Mouse (Mus musculus) frontal cortex, postnatal 10 days (tissue): ENCODE results near the gene Crmp1.

Experiments
- DNase-seq, 2 experiments: peaks; one replicate each; pipeline ENCODE4 v3.0.0; 2022; ENCODE audit warnings: low spot score in 2 of 2, mixed read lengths in 1 of 2

The Crmp1 gene

DNA sequence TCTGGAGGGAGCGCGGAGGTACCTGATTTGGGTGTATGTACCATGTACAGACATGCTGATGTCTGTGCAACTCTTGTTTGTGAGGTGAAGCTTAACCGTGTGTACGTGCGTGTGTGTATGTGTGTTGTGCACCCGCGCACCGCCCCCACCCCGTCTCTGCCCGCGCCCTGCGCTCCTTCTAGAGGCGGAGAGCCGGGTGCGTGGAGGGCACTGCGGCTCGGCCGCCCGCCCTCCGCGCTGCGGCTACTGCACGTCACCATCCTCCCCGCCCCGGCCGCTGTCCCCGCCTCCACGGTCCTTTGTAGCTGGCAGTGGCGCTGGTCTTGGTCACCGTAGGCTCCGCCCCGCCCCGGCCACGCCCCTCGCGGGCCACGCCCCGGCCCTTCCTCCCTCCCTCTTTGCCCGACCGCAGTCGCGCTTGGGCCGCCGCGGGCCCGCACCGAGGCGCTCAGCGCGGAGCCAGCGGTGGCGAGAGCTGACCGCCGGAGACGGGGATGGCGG is at the start of gene Crmp1:
Gene Crmp1 (plus strand): TSS at position 290 of the 501 bp plus-strand sequence.
- DNase-seq = peak; percentile 83 to 85

DNA sequence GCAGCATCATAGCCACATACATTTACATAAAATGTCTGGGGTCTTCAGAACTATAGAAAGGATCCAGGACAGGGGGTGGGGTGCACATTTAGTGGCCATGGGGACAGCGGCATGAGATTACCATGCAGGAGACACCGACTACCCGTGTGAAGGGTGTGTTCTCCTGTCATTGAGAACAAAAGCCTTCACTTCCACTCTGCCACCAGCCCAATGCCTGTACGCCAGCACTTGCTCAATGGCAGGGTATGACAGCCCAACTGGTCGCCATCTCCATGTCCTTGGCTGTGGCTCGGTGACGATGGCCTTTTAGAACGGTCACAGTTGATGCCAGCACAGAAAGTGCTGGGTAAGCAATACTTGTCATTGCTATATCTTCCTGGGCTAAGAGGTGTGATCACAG is 45.5 kb upstream of the Crmp1 start:
- DNase-seq = no peak

DNA sequence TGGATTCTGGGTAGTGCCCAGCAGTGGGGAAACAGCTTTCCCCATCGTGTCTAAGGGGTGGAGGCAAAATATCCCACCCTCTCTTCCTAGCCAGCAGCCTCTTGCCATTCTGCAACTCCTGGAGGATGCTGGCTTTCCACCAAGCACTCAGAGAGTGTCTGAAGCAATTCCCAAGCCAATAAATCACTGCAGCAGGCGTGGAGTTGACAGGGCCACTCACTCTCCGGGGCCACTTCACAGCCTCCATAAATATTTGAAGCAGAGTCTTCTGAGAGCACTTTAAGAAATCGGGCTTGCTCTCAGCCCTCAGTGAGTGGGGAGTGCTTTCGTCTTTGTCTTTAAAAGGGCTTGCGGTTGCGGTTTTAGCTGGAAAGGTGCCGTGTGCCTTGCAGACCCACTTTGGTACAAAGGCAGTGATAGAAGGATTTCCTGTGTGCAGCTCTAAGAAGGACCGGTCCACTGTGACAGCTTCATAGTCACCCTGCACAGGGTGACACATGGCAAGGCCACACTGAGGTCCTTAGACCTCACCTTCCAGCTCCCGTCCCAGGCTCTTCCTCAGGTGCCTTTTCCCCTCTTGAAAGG is 45.0 kb upstream of the Crmp1 start:
- DNase-seq = no peak

DNA sequence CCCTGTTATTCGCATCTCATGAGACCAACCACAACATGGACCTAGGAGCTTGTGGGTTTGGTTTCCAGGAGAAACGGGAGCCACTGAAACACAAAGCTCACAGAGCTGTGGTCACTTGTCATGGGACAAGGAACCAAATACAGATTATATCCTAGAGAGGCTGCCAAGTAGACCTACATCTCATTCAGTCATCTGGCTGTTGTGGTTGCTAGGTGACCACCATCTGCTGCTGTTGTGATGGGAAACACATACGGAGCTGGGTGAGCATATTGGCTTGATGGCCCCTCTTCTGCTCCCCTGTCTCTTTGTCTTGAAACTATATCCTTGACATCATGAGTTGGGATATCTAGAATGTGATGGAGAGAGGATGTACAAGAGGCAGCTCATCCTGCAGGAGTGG is 44.3 kb upstream of the Crmp1 start:
- no peak for DNase-seq

DNA sequence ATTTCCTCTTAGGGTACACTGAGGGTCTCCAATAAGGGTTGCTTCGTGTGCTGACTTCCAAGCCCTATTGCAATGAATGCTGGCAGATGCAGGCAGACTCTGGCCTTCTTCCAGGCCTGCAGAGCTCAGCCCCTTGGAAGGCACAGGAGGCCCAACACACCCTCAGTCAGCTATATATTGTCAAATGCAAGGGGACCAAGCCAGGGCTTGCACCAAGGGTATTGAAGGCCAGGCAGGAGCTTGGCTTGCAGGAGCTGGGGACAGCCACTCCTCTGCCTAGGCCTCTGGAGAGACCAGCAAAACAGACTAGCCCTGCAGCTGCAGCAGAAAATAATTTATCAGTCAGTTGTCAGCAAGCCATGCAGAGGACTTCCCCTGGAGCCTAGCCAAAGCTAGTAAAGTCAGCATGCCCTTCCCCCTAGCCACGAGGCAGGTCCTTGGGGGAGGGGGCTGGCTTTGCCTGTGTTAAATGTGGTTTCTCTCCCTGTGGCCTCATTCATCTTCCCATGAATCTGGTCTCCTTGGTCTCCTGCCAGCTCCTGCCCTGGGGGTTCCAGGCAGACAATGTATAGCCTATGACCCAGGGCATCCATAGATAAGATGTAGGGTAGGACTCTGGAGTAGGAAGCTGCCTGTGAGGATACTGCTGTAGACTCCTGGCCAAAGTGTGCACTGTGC is 43.6 kb upstream of the Crmp1 start:
- no peak for DNase-seq

DNA sequence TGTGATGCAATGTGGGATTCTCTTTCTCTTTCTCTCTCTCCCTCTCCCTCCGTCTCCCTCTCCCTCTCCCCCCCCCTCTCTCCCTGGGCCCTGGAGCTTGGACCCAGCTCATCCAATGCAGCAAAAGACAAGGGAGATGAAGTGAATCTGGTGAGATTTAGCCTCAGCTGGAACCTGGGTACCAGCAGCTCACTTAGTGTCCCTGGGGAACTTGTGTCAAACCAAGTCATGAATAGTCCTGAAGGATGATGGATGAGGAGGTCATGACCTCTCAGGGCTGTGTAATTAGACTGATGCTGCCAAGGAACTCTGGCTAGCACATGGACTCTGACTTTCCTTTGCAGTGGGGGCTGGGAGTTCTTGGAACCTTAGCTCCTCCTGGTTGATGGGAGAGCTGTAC is 39.5 kb upstream of the Crmp1 start:
- DNase-seq = no peak

DNA sequence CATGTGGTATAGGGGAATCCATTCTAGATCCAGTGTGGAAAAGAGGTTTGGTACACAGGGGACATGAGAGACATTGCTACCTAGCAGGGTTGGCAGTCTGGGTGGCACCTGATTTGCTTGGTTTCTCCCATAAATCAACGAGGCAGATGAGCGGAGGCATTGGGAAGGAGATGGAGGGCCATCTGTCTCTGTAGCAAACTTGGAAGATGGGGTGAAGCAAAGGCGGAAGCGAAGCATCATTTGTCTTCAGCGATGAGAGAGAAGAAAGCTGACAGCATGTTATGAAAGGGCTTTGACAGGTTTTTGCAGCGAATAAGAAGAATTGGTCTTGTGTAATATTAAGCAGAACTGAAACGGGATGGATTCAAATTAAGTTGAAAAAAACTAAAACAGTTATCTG is 36.9 kb upstream of the Crmp1 start:
- DNase-seq = no peak

DNA sequence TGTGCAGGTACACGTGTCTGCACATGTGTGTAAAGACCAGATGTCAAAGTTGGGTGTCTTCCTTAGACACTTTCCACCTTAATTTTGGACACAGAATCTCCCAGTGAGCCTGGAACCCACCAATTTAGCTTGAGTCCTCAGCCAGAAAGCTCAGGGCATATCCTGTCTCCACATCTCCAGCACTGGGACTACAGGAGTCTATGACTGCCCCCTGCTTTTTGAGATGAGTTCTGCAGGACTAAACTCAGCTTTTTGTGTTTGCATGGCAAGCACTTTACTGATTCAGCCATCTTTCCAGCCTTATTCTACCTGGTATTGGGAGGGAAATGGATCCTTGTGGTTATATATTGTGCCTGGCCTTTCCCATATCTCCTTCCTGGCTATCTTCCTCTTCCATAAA is 36.3 kb upstream of the Crmp1 start:
- DNase-seq = no peak

DNA sequence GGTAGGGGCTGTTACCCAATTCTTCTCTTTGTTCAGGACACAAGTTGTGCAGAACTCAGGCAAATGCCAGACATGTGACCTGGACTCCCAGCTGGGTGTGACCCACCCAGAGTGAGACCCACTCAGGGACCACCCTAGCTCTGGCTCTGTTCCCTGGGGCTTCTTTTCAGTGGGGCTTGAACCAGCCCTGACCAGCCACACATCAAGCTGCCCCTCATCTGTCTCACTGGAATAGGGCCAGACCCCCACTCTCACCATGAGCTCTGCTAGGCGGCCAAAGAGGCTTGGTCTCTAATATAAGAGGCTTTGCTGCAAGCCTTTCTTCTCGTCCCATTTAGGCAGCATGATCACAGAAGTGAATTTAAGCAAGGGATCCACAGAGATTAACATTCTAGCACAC is 35.4 kb upstream of the Crmp1 start:
- no peak for DNase-seq

DNA sequence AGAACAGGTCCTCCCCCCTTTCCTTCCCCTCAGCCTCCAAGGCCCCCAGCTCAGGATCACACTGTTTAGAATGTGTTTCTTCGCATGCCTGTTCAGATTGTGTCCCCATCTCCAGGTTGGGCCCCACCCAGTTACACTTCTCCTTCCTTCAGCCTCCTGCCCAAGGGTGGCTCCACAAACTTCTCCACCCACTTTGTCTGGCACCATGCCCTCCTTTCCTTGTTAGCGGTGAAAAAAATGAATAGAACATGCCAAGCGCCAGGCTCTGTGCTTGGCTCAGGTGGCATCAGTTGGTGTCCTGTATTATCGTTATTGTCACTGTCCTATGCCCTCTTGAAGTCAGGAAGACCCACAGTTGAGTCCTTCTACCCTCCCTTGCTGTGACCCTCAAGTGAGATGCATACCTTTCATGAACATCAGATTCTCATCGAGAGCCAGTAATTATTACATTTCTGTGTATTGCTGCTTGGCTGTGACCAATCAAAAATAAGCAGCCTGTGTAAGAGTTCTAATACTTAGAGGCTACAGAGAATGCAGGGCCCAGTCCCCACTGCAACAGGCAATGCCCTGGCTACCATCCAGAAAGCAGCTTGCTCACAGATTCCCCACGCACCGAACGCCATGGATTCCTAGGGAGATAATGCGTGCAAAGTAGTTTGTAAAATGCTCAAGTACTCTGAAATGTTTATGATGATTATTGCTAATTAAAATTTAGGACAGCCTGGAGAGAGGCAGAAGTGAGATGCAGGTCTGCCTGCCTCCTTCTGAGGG is 28.6 kb upstream of the Crmp1 start:
- no peak for DNase-seq

DNA sequence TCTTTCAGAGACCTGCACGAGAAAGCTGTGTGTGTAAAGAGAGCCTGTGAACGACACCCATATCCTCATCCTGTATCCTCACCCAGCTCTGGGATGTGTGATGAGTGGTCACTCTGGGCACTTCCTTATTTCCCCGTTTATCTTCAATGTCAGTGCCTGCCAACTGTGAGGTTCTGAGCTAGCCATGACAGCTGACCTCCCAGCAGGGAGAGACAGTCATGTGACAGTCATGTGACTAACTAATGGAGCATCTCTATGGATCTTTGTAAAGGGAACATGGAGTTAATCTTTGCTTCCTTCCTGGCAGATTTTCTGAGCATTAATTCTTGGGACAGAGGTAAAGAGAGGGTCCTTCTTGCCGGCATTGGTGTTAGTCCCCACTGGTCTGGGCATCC is 28.0 kb upstream of the Crmp1 start:
- no peak for DNase-seq

DNA sequence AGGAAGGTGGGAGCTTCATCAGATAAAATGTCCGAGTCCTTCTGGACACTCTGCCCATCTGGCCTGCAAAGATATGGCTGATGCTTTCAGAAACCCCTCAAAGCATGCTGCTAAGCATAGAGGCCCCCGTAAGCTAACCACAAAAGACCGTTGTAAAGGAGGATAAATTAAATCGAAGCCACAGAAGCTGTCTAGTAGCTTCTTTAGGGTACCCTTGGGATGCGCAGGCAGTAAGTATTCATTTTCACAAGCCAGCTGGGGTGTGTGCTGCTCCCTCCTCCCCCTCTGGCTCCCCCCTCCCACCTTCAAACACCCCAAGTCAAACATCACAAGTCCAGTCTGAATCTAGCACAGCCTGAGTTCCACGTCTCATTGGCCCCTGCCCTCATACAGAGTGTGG is 27.1 kb upstream of the Crmp1 start:
- no peak for DNase-seq

DNA sequence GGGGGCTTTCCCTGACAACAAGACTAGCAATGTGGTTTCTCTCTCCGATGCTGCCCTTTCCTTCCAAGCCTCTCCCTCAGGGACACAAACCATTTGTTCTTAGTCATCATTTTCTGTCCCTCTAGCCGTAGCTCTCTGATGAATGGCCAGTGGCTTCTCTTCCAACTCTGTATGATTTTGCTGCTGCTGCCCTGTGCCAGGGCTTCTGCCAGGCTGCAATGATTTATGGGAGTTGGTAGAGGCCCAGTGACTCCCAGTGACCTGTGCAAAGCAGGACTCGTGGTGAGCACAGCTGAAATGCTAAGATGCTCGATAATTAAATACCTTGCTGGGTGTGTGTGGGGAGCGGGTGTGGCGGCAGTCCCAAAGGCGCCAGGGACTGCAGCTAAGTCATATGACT is 26.5 kb upstream of the Crmp1 start:
- no peak for DNase-seq

DNA sequence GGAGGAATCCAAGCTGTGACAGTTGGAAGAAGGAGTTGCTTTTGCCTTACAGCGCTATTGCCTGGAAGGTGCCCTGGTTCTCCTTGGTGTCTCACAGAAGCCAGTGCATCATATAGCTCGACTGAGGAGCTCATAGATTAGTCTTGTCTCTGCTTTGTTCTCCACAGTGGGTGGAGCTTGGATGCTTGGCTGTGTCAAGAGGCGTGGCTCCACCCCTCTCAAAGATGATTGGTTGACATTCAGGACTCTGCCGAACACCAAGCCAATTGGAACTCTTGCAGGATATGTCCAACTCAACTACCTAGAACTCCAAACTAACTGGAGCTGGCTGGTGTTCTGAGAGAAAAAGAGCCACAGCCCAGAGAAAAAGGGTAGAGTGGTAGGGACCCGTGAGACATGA is 22.1 kb upstream of the Crmp1 start:
- no peak for DNase-seq

DNA sequence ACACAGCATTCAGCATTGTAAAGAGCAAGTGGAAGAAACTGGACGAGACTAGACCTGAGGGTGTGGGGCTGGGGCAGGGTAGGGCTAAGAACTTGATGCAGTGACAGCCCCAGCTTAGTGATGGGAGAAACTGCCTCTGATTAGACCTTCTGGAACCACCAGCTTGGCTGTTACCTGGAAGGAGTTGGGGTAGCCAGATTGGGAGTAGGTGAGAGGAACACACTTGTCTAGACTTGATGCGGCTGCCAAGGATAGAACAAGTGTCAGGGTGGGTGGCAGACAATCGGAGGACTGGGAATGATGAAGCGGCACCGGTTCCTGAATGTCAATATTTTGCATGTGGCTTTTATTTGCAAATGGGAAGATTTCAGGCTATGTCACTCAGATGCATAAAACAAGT is 21.2 kb upstream of the Crmp1 start:
- DNase-seq = no peak

DNA sequence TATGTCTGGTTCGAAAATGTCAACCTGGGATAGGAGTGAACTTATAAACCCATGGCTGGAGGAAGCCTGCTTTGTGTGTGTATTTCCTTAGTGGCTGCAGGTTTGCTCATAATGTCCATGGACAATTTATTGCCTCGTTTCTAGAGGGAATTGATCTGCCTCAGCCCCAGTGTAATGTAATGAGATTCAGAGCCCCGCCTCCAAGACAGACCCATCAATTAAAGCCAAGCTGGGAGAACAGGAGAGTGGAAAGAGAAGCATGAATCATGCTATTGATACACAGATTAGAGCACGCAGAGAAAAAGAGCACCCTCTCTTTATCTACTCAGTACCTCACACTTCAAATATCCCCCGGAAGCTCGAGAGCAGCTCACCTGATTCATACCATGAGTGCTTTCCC is 20.2 kb upstream of the Crmp1 start:
- no peak for DNase-seq

DNA sequence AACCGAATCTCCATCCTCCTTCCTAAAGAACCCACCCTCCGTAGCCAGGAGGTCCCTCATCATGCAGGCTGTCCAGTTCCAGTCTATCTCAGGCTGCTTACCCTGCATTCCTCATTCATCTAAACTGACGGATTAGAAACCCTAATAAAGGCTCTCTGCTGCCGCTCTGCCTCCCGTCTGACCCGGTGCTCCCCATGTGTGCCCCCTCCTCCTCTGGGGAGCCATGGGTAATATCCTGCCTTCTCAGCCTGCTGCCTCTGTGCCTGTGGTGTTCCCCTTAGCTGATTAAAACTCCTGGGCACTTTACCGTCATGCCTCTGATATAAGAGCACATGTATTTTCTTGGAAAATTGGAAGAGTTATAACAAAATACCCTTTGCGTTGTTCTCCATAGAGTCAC is 19.4 kb upstream of the Crmp1 start:
- DNase-seq = no peak

DNA sequence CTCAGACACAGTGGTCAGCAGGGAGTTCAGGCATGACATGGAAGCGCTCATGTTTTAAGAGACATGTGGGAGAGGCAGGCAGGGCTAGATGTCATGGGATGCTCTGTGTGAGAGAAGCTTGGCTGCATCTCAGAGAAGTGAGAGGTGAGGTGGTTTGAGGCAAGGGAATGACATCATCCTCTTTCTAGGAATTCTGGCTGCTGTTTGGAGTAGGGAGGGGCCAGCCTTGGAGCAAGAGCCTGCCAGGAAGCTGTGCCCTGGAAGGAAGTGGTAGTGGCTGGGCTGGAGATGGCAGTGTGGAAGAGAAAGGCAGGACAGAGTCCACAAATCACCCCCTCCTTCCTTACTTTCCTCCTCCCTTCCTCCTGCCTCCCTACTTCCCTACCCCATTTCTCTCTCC is 16.0 kb upstream of the Crmp1 start:
- no peak for DNase-seq

DNA sequence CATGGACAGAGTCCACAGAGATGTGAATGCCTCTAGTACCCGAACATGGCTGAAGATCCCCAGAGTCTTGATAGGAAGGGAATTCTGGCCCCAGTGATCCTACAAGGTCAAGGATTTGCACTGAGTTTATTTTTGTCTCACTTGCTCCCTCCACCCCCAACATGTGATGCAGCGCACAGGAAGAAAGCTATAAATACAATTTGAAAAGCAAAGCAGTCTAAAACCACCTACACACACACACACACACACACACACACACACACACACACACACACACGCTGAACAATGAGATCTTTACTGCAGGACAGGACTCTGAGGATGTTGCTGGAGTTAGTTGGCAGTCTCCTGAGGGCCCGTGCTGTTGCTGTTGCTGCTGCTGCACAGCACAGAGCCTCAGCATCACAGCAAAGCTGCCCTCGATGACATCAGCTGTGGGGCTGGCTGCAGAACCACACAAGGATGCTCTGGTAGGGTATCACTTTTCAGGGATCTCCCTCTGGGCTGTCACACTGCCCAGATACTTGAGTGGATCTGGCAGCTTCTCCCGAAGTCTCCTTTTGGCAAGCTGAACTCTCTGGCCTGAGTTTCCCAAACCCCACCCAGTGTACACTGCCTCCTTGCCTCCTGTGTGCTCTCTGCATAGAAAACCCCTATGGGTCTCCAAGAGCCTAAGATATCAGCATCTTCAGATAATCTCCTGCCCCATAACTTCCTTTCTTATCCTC is 13.6 kb upstream of the Crmp1 start:
- DNase-seq = no peak

DNA sequence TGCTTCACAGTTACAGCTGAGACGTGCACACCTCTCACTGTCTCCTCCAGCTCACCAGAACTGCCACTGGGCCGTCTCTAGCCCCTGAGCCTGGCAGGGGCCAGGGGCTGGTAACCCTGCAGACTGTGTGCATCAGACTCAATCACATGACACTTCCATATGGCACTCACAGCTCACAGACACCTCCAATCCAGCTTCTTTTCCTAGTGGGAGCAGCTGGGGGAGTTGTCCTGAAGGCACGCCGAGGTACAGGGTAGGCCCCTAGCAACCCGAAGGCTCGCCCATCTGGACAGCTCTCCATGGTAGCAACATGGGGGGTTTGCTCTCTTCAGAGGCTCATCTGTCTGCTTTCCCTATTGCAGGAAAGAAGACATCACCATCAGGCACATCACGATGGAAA is 12.8 kb upstream of the Crmp1 start:
- DNase-seq = no peak

DNA sequence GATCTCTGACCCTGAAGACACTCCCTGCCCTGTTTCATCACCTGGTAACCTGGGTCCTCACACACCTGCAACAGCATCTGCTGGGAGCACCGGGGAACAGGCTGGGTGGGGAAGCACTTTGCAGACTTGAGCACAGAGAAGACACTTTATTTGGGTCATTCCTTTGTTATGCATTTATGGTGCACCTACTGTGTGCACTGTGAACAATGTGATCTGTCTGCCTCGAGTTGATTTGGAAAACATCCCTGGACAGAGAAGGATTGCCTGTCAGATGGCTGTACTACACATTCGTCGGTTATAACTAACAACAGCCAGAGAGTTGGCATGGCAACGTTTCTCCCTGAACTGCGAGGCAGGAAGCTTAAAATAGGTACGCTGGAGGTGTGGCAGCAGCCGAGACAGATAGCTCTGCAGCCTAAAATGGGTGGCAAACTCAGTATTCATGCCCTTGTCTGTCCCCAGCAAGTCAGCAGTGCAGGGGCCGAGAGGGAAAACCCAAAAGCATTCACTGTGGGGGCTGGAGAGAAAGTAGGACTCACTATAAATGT is 8.7 kb upstream of the Crmp1 start:
- peak; percentile 60 to 68 for DNase-seq

DNA sequence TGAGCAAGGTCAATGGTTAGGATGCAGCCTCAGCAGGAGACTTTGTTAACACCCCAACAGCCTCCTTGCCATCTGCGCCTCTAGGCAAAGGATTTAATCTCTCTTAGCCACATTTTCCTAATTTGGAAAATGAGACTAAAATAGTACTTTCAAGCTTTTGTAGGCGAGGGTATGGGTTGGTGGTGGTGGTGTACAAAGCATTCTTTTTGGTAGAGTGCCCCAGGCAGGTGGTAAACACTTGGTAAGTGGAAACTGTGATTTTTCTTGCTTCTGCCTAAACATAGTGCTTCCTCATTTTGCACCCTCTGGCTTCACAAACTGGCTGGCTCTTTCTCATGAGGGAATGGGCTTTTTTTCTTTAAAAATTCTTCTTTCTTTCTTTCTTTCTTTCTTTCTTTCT is 3.1 kb upstream of the Crmp1 start:
- no peak for DNase-seq
